Mouse (Mus musculus): ENCODE measurements at regions not wholly inside any gene's neighbourhood (a gene's known extent, or its start where the extent isn't known, plus 50 kb on each side); places are given as distances from the start of the nearest gene placed in this dataset.
"Not testable (repeated sequence)": the region's sequence is repeated elsewhere in the genome, so short reads cannot be mapped to it uniquely, and the experiment has no call there.

- DNase-seq = no peak
These were observed 180.5 kb downstream of the Gxylt1 start for GRCm38 (mm10) chr15:93094202-93095135.

GRCm38 (mm10) chr15:93091396-93091795 is 183.6 kb downstream of the Gxylt1 start:
- no peak for DNase-seq

DNA sequence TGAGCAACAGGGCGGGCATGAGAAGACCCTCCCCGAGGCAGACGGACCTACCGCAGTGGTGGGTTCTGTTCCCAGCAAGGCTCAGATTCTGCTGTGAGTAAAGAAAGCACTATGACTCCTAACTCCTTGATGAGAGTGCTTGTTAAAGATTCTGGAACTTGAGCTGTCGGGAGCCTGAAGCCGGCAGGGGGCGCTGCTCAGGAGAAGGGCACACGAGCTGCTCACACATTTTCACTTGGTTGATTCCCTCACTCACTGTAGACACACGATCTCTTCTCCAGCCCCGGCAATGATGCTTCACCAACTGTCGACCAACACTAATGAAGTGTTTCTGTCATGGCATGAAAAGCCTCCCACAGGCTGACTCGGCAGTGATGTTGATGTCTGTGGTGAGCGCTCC is 185.6 kb downstream of the Gxylt1 start:
- DNase-seq = peak; percentile 34

- no peak for DNase-seq
These were observed 189.9 kb downstream of the Gxylt1 start for GRCm38 (mm10) chr15:93084967-93085617.

GRCm38 (mm10) chr15:93074070-93074469 is 200.9 kb downstream of the Gxylt1 start:
- DNase-seq = no peak

- no peak for DNase-seq
These were observed 212.5 kb downstream of the Gxylt1 start for GRCm38 (mm10) chr15:93062213-93063131.

GRCm38 (mm10) chr15:93053471-93053870 is 221.5 kb downstream of the Gxylt1 start:
- no peak for DNase-seq

- no peak for DNase-seq
These were observed 247.8 kb downstream of the Gxylt1 start for GRCm38 (mm10) chr15:93027185-93027584.

- DNase-seq = no peak
These were observed 248.4 kb downstream of the Gxylt1 start for GRCm38 (mm10) chr15:93026456-93027078.

GRCm38 (mm10) chr15:93025791-93026190 is 249.2 kb downstream of the Gxylt1 start:
- no peak for DNase-seq

- DNase-seq = no peak
These were observed 250.8 kb downstream of the Gxylt1 start for GRCm38 (mm10) chr15:93024171-93024570.

DNA sequence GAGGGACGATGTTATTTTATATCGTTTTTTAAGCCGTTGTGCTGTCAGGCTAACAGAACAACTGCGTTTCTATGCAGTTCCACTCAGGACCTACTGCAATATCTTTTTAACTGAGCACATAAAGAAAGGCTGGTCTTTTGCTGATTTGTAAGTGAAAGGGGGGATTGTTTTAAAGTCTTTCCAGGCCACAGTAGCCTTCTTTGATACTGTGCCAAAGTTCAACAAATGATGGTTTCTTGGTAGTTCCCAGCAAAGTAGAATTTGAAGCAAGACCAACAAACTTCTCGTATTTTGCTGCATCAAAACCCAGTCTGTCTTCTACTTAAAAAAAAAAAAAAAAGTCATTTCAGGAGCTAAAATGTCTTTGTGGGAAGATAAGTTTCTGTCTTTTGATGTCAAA is 263.8 kb downstream of the Gxylt1 start:
- DNase-seq = no peak

GRCm38 (mm10) chr15:93010629-93011028 is 264.4 kb downstream of the Gxylt1 start:
- DNase-seq = no peak

DNA sequence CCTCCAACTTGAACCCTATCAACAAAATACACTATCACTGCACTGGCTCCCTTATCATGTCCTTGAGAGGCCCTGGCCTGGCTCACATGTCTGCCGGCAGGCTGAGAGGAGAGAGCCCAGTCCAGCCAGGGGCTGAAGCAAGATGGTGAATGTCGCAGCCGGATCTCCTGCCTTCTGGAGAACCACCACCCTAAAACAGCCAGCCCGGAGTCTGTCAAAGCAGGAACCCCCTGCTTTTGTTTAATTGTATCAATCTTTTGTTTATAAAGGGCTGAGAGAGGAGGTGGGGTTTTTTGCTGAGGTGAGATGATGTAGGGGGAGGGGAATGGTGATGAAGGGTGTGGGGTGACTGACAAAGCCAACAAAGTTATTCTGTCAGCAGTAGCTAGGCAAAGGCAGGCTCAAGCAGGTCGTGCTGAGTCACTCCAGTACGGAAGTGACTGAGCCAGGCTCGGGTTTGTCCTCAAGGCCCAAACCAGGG is 269.2 kb downstream of the Gxylt1 start:
- no peak for DNase-seq

DNA sequence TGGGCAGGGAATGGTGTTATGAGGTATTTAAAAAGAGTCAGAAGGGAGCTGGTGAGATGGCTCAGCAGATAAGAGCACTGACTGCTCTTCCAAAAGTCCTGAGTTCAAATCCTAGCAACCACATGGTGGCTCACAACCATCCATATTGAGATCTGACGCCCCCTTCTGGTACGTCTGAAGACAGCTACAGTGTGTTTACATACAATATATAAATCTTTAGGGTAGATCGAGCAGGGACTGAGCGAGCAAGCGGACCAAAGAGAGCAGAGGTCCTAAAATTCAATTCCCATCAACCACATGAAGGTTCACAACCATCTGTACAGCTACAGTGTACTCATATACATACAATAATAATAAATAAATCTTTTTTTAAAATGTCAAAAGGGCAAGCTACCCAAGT is 269.8 kb downstream of the Gxylt1 start:
- not testable (repeated sequence) for DNase-seq

GRCm38 (mm10) chr15:93004551-93004950 is 270.4 kb downstream of the Gxylt1 start:
- DNase-seq = no peak

GRCm38 (mm10) chr15:93003233-93003632 is 271.7 kb downstream of the Gxylt1 start:
- DNase-seq = no peak

DNA sequence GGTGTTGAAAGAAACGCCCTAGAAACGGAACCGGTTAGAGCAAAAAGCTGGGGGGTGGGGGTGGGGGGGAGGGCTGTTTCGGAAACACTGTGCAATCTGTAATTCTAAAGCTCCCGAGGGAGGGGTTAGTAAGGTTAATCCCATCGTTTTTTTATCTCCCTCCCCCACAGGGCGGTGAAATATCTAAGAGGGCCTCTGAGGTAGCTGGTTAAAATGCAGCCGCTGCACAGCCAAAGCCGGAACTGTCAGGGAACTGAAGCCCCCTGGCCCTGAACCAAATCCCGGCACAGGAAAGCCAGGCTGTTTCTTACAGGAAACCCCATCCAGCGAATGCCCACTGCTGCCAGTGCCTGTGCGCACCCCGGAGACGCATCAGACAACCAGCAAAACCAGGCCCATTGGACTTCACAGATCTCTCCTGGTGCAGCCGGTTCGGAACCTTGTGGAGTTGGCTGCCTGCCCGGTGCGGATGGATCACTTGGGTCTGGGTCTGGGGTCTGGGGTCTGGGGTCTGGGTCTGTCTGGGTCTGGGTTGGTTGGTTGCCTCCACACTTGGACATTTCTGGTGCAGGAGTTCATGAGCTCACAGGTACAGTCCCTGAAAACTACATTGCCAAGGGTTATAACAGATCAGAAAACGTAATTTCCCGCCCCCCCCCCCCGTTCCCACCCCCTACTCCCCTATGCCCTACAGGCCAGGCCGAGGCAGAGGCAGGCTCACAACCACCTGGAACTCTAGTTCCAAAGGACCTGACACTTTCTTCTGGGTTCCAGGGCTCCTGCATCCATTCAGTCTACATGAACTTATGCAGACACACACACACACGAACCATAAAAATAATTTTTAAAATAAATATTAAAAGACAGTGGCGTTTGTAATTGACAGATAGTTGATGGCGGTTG is 272.7 kb downstream of the Gxylt1 start:
- DNase-seq = no peak

GRCm38 (mm10) chr15:93001346-93002001 is 273.5 kb downstream of the Gxylt1 start:
- no peak for DNase-seq

- no peak for DNase-seq
These were observed 274.9 kb downstream of the Gxylt1 start for GRCm38 (mm10) chr15:93000121-93000520.

GRCm38 (mm10) chr15:92997933-92998332 is 277.0 kb downstream of the Gxylt1 start:
- DNase-seq = no peak

Measured in kidney, adult 18-20 months (tissue).